Mouse (Mus musculus) olfactory bulb, adult 2 months (tissue): ENCODE data around the gene Dusp8. TPM values are rescaled to one million over a fixed set of nuclear protein-coding genes. Genes with fewer than 3 reads are reported as not detected.

Experiments used
- H3K27ac ChIP-seq: fragments of 200-500 bp; 2 replicates; pipeline ENCODE4 v1.5.1; 2012; ENCODE audit warnings: low read depth, low read length; ENCODE audit not compliant: insufficient read depth
- H3K4me1 ChIP-seq: fragments of 200-500 bp; 2 replicates; pipeline ENCODE4 v1.6.1; 2012; ENCODE audit warnings: low read length; ENCODE audit not compliant: control insufficient read depth, insufficient read depth
- H3K4me3 ChIP-seq: fragments of 200-500 bp; 2 replicates; pipeline ENCODE4 v1.5.1; 2012; ENCODE audit warnings: mild to moderate bottlenecking, low read depth, low read length, moderate library complexity; ENCODE audit not compliant: insufficient read depth
- CTCF ChIP-seq: fragments of 200-500 bp; IDR thresholded peaks from 2 replicates; pipeline ENCODE4 v1.5.1; 2012; ENCODE audit warnings: low read depth, mild to moderate bottlenecking, low read length, moderate library complexity; ENCODE audit not compliant: insufficient read depth
- POLR2A ChIP-seq: fragments of 200-500 bp; IDR thresholded peaks from 2 replicates; pipeline ENCODE4 v1.6.1; 2012; ENCODE audit warnings: mild to moderate bottlenecking, low read depth, low read length, moderate library complexity; ENCODE audit not compliant: insufficient read depth
- WGBS: fragments of 180-500 bp; shearing (Covaris S2); methylation state at CpG from one replicate; pipeline ENCODE4 v1.1.7; 2018; 5-methylcytosine and 5-hydroxymethylcytosine counted together
- polyA plus RNA-seq: library from polyadenylated mRNA; stranded (reverse); fragments of >200 nt; gene quantifications from 2 replicates; pipeline ENCODE4 v1.2.4, GENCODE M21; 2012; ENCODE audit warnings: low replicate concordance; ENCODE audit not compliant: missing spikeins, insufficient read depth, insufficient read length

Dusp8 gene
- polyA plus RNA-seq, 1 experiment: not detected

DNA sequence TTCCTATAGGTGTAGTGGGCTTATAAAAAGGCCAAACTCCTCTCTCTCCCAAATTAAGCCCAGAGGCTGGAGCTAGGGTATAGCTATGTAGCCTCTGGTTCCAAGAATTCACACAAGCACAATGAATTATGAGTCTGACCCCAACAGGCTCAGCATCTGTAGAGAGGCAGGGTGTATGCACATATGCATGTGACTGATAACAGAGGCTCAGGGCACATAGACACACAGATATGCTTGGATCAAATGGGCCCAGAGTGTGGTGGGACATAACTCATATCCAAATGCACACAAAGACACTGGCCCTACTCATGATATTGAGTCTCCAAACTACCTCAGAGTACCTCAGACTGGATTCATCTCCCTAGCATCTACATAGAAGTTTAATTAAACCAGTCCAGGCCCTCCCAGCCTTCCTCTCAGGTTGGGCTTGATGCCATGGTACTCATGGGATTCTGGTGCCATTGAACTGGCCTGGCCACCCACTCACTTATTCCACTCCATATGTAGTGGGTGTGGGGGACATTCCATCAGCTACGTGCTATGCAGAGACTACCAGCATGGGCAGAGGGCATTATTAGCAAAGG is 8.5 kb downstream of the Dusp8 start:
- Histone ChIP-seq H3K27ac (no peak overlapping the region), H3K4me1 (peaks cover 63% of the 10 kb centered on the region), H3K4me3 (no peak overlapping the region)
- TF ChIP-seq CTCF: no peak
- no peak for TF ChIP-seq POLR2A
- 73% methylated on average over 1 of the region's 1 CpGs for WGBS

DNA sequence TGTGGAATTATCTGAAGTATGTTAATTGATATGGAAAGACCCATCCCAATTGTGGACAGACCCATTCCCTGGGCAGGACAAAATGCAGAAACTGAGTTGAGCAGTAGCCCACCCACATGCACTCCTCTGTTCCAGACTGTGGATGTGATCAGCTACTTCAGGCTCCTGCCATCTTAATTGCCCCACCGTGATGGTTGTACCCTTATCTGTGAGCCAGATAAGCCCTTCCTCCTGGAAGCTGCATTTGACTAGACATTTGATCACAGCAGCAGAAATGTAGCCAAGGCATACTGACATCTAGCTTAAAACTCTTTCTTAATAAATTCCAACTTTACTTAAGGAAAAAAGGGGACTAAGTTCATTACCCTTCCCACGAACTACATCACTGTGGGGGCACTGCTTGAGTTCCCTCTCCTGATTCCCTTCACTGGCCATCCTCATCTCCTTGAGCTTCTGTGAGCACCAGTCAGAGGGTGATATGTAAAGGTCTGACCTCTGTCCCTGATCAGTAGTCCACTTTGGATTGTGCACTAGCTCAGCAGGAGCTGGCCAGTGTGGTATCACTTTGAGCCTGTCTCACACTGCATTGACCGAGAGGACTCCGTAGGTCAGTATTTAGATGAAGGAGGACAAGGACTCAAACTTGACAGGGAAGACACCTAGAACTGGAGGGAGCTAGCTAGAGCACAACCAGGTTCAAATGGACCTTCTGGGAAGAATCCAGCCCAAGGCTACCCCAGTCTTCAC is 9.3 kb downstream of the Dusp8 start:
- peaks cover 61% of the 10 kb centered on the region for H3K4me1 ChIP-seq
- H3K27ac ChIP-seq: no peak overlapping the region
- 85% methylated on average over 4 of the region's 4 CpGs for WGBS
- TF ChIP-seq POLR2A (no peak), CTCF (no peak)
- H3K4me3 ChIP-seq: no peak overlapping the region

DNA sequence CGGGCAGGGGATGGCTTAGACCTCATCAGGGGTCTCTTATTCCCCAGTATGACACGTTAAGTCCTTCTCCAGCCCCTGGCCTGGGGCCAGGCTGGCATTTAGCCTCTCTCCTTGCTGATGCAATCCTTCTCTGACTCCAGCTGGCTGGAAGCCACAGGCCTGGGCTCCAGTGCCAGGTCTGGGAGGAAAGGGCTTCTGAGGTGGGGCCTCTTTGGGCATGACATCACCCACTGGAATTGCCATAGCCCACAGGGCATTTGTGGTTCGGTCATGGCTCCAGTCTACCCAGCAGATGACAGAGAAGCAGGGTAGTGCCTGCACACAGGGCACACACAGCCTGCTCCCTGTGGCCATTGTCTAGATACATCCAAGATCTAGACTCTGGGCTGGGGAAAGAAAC is 10.8 kb downstream of the Dusp8 start:
- 41% methylated on average over 3 of the region's 3 CpGs for WGBS
- H3K27ac ChIP-seq: no peak overlapping the region
- H3K4me1 ChIP-seq: peaks cover 52% of the 10 kb centered on the region

DNA sequence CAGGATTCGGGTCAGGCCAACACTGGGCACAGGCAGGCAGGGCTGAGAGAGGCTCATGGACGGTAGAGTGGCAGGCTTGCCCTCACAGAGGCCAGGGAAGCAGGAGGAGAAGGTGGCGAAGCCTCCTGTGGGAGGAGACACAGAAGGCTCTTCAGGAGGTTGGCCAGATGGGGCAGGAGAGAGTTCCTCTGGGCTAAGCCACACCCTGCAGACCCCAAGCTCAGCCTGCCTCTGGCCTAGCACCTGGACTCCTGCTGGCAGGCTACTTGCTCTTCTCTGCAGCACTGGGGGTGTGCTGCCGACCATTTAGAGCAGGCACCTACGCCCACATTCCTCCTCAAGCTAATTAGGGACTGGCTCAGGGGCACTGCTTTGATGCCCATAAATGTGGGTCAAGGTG is 11.2 kb downstream of the Dusp8 start:
- H3K4me1 ChIP-seq: peaks cover 50% of the 10 kb centered on the region
- no peak overlapping the region for H3K27ac ChIP-seq
- WGBS: 39% methylated on average over 5 of the region's 5 CpGs

More for the DNA sequence above, 10.8 kb downstream of the Dusp8 start:
- no peak overlapping the region for H3K4me3 ChIP-seq
- TF ChIP-seq POLR2A (no peak), CTCF (no peak)

DNA sequence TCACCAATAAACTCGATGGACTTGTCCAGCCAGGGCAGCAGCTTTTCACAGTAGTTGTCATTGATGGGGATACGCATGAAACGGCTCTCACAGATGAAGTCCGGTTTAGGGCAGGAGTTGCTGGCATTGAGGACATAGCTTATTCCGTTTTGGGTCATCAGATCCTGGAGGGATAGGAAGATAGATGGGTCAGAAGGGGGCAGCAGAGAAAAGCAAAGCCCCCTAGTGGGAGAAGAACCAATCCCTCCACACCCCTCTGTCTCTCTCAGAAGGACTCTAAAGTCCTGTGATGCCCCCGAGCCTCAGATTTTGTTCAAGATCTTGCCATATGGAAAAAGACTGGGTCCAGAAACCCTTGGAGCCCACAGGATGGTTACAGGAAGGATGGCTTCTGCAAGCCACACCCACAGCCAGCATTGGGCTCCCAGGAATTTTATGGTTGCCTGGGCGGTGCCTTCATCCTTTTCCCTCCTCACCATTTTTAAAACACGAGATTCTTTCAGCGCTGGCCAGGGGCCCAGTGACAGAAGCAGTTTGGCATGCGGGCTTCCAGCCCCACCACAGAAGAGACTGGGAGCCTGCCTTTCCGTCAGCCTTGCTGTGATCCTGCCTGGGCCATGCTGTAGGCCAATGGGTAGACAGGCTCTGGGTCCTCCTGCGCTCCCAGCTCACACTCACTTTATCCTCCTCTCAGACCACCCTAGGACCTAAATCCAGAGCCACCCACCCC is 11.9 kb downstream of the Dusp8 start:
- Histone ChIP-seq H3K4me3 (no peak overlapping the region), H3K4me1 (peaks cover 46% of the 10 kb centered on the region), H3K27ac (no peak overlapping the region)
- no peak for TF ChIP-seq CTCF
- no peak for TF ChIP-seq POLR2A
- 59% methylated on average over 12 of the region's 12 CpGs for WGBS

More for the DNA sequence above, 11.2 kb downstream of the Dusp8 start:
- no peak overlapping the region for H3K4me3 ChIP-seq
- TF ChIP-seq CTCF (no peak), POLR2A (no peak)

DNA sequence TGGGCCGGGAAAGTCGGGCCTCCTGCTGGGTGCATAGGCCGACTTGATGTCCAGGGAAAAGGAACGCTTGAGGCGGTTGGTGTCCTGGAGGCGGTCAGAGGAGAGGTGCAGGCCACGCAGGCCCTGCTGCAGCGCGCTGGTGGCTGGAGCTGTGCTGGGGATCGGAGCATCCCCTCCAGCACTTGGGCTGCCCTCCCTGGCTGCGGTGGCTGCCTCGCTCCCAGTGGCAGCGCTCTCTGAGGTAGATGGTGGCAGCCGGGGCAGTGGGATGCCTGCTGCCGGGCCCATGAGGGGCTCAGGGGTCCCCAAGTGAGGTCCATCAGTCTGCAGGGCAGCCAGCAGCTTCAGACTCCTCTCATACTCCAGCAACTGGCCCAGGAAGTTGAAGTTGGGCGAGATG is 13.0 kb downstream of the Dusp8 start:
- H3K27ac ChIP-seq: no peak overlapping the region
- TF ChIP-seq POLR2A (no peak), CTCF (no peak)
- WGBS: 78% methylated on average over 16 of the region's 16 CpGs
- peaks cover 39% of the 10 kb centered on the region for H3K4me1 ChIP-seq
- H3K4me3 ChIP-seq: no peak overlapping the region

DNA sequence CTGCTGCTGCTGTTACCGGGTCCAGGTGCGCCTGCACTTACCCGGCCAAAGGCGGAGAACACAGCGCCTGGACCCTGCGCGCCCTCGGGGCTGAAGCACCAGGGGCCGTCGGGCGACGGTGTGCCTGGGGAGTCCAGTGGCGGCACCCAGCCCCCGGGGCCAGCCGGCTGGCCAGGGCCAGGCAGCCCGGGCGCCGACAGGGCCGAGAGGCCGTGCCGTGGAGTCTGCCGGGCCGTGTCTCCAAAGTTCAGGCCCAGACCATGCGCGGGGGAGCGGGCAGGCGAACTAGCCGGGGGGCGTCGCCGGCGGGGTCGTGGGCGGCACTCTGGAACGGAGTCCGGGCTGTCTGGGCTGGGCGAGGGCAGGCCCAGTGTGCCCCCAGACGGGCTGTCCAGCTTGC is 13.5 kb downstream of the Dusp8 start:
- no peak for TF ChIP-seq CTCF
- TF ChIP-seq POLR2A: no peak
- Histone ChIP-seq H3K27ac (no peak overlapping the region), H3K4me3 (no peak overlapping the region), H3K4me1 (peaks cover 39% of the 10 kb centered on the region)
- 60% methylated on average over 38 of the region's 38 CpGs for WGBS

DNA sequence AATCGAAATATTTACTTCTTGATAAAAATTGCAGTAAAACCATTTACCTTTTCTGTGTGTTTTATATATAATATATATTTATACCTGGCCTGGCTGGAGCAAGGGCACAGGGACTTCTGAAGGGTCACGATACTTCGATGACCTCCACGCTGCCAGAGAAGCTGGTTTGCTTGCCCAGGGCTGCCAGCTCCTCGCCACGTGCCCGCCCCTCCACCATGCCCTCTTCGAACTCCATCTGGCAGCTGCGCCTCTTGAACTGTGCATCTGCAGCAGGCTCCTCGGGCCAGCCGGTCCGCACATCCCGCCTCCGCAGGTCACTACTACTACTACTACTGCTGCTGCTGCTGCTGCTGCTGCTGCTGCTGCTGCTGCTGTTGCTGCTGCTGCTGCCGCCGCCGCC is 13.9 kb downstream of the Dusp8 start:
- H3K27ac ChIP-seq: no peak overlapping the region

DNA sequence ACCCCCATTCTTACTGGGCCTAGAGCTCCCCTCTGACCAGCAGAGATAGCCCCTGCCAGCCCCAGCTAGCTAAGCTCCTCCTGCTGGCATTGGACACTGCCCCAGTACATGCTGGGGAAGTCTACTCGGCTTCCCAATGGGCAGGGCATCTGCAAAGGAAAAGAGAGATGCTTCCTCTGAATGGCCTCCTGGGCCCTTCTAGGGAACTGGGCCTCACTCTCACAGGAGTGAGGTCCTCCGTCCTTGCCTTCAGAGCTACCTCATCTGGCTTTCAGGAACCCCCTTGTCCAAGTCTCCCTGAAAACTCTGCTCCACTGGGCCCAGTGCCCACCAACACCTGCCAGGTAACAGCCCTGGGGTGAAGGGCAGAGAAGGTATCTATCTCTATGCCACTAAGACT is 14.8 kb downstream of the Dusp8 start:
- TF ChIP-seq CTCF: no peak
- no peak for TF ChIP-seq POLR2A
- Histone ChIP-seq H3K27ac (no peak overlapping the region), H3K4me1 (peaks cover 42% of the 10 kb centered on the region), H3K4me3 (no peak overlapping the region)
- 57% methylated on average over 2 of the region's 2 CpGs for WGBS

More for the DNA sequence above, 13.9 kb downstream of the Dusp8 start:
- WGBS: 65% methylated on average over 17 of the region's 17 CpGs
- Histone ChIP-seq H3K4me1 (peaks cover 42% of the 10 kb centered on the region), H3K4me3 (no peak overlapping the region)
- TF ChIP-seq CTCF: no peak
- no peak for TF ChIP-seq POLR2A
